Mouse (Mus musculus) limb, embryonic 11.5 days (tissue): ENCODE data around the gene Lrmp. TPM values are rescaled to one million over a fixed set of nuclear protein-coding genes. Genes with fewer than 3 reads are reported as not detected.
A peak's percentile ranks its signal among the peaks of the same experiment; 100 is the strongest.

ENCODE experiments used
- ATAC-seq: fragments of 200-750 bp; cut with Nextera tagmentation; 2 replicates; pipeline ENCODE4 v1.8.0; 2017; ENCODE audit warnings: low read depth; ENCODE audit not compliant: insufficient number of reproducible peaks, low FRiP score, low TSS enrichment
- DNase-seq: peaks from one replicate; pipeline ENCODE4 v3.0.0-alpha.2; 2015; ENCODE audit warnings: low spot score
- H3K27ac ChIP-seq: fragments of 300-500 bp; sonication (generic); replicated peaks from 2 replicates; pipeline ENCODE4 v1.5.1; 2014; ENCODE audit warnings: low read depth, mild to moderate bottlenecking, low read length
- H3K27me3 ChIP-seq: fragments of 300-500 bp; sonication (generic); 2 replicates; pipeline ENCODE4 v1.6.1; 2014; ENCODE audit warnings: mild to moderate bottlenecking, low read length, mixed read lengths; ENCODE audit not compliant: control insufficient read depth, insufficient read depth
- H3K36me3 ChIP-seq: fragments of 300-500 bp; sonication (generic); 2 replicates; pipeline ENCODE4 v1.6.1; 2014; ENCODE audit warnings: mild to moderate bottlenecking, low read length, moderate library complexity, mixed read lengths; ENCODE audit not compliant: control insufficient read depth, insufficient read depth
- H3K4me1 ChIP-seq: fragments of 300-500 bp; sonication (generic); 2 replicates; pipeline ENCODE4 v1.6.1; 2014; ENCODE audit warnings: low read length, mixed read lengths; ENCODE audit not compliant: control insufficient read depth, insufficient read depth
- H3K4me2 ChIP-seq: fragments of 300-500 bp; sonication (generic); 2 replicates; pipeline ENCODE4 v1.6.1; 2014; ENCODE audit warnings: low read depth, mild to moderate bottlenecking, moderate library complexity; ENCODE audit not compliant: severe bottlenecking
- H3K4me3 ChIP-seq: fragments of 300-500 bp; sonication (generic); 2 replicates; pipeline ENCODE4 v1.5.1; 2014; ENCODE audit warnings: low read depth, low read length
- H3K9ac ChIP-seq: fragments of 300-500 bp; sonication (generic); 2 replicates; pipeline ENCODE4 v1.6.1; 2014; ENCODE audit warnings: mild to moderate bottlenecking, low read length
- H3K9me3 ChIP-seq: fragments of 300-500 bp; sonication (generic); 2 replicates; pipeline ENCODE4 v1.6.1; 2016; ENCODE audit warnings: low read length; ENCODE audit not compliant: control insufficient read depth
- WGBS: fragments of 180-500 bp; shearing (Covaris S2); extraction: QIAGEN DNeasy Blood & Tissue Kit; methylation state at CpG from one replicate; pipeline ENCODE4 v1.1.7; 2014; 5-methylcytosine and 5-hydroxymethylcytosine counted together
- polyA plus RNA-seq: library from polyadenylated mRNA; unstranded; fragments of >200 nt; fragmentation: Nextera tagmentation; extraction: Ambion mirVana; gene quantifications from 2 replicates; pipeline ENCODE4 v1.2.1, GENCODE M21; 2014

Gene Lrmp
- polyA plus RNA-seq, 1 experiment from 2014 or later = 1.7 TPM

DNA sequence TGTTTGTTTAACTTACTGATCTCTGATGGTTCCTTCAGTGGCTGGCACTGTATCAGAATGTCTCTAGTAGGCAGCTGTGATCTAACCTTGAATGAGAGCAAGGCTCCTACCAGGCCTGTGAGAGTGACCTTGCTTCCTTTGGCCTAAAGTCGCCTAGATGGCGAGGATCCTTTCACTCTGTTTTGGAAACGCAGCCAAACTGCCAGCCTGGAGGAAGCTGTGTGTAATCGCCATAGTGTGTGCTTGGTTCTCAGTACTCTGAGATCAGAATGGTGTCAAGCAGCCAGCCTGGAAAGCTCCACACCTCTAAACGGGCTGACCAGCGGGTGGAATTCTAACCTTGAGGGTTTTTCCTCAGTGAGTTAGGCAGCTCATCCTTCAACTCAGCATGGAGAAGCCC lies 2.6 kb upstream of the Lrmp start:
- ATAC-seq (no peak), DNase-seq (no peak)
- Histone ChIP-seq H3K27me3 (no peaks in the 10 kb centered on the region), H3K27ac (no peak overlapping the region), H3K36me3 (no peaks in the 10 kb centered on the region), H3K4me1 (peaks cover 5% of the 10 kb centered on the region; the same call in 1 of the 2 replicates), H3K4me3 (no peak overlapping the region), H3K9me3 (no peaks in the 10 kb centered on the region), H3K4me2 (no peak overlapping the region), H3K9ac (no peak overlapping the region)
- WGBS = 66% methylated on average over 6 of the region's 6 CpGs

GRCm38 (mm10) chr6:145114561-145114960 lies 892 bp upstream of the Lrmp start:
- no peaks in the 10 kb centered on the region for H3K36me3 ChIP-seq
- H3K27ac ChIP-seq = no peak overlapping the region
- WGBS = 80% methylated on average over 2 of the region's 2 CpGs
- no peak overlapping the region for H3K4me2 ChIP-seq
- no peaks in the 10 kb centered on the region for H3K9me3 ChIP-seq
- H3K9ac ChIP-seq = no peak overlapping the region
- ATAC-seq = no peak
- DNase-seq = no peak
- peaks cover 5% of the 10 kb centered on the region; the same call in 1 of the 2 replicates for H3K4me1 ChIP-seq
- no peak overlapping the region for H3K4me3 ChIP-seq
- no peaks in the 10 kb centered on the region for H3K27me3 ChIP-seq

DNA sequence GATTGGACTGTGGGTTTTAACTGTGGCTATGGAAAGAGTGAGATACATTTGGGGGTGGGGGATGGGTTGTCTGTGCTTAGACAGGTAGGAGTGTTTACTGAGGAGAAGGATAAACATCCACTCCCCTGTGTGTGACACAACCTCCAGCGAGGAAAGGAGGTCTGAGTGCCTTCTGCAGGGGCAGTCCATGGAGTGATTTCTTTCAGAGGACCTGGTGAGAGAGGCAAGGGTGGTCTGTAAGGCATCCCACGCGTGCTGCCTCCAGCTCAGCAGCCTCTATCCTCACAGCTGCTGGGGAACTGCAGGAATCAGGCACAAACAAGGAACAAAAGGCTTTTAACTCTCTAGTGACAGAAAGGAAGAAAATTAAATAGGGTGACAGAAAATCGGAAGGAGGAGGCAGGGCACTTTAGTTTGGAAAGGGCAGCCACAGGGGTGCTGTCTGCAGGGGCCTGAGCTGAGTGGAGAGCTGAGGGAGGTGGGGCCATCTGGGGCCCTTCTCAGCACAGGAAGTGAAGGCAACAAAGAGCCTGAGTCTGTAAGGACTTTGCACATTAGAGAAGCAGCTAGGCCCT lies 732 bp downstream of the Lrmp start:
- peak overlapping the region; percentile 57 for H3K27ac ChIP-seq
- H3K36me3 ChIP-seq = no peaks in the 10 kb centered on the region
- peak; percentile 59 for DNase-seq
- 8% methylated on average over 4 of the region's 4 CpGs for WGBS
- H3K27me3 ChIP-seq = no peaks in the 10 kb centered on the region
- ATAC-seq = peak; percentile 72; the same call in 1 of the 2 replicates
- no peak overlapping the region for H3K4me2 ChIP-seq
- H3K4me1 ChIP-seq = peaks cover 13% of the 10 kb centered on the region
- H3K9me3 ChIP-seq = no peaks in the 10 kb centered on the region
- H3K4me3 ChIP-seq = no peak overlapping the region
- peak overlapping the region; percentile 2 for H3K9ac ChIP-seq

DNA sequence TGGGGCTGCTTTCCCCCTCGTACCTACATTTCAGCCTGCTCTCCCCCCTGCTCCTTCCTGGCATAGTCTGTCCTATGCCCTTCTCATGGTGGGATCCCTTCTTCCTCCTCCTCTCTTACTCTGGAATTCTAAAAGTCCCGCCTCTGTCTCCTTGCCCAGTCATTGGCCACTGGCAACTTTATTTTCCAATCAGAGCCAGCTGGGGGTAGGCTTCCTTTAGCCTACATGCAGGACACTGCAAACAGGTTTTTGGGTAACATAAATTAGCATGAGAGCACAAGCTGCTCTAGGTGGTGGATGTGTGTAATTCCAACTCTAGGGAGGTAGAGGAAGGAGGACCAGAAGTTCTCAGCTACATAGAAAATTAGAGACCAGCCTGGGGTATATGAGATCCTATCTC lies 4.6 kb downstream of the Lrmp start:
- H3K27me3 ChIP-seq = no peaks in the 10 kb centered on the region
- no peak overlapping the region for H3K9ac ChIP-seq
- H3K36me3 ChIP-seq = no peaks in the 10 kb centered on the region
- no peak overlapping the region for H3K4me3 ChIP-seq
- ATAC-seq = no peak
- WGBS = 68% methylated on average over 2 of the region's 2 CpGs
- no peaks in the 10 kb centered on the region for H3K9me3 ChIP-seq
- no peak for DNase-seq
- no peak overlapping the region for H3K27ac ChIP-seq
- no peak overlapping the region for H3K4me2 ChIP-seq
- peaks cover 20% of the 10 kb centered on the region for H3K4me1 ChIP-seq

GRCm38 (mm10) chr6:145120787-145121589 lies 5.5 kb downstream of the Lrmp start:
- H3K9me3 ChIP-seq = no peaks in the 10 kb centered on the region
- H3K36me3 ChIP-seq = no peaks in the 10 kb centered on the region
- H3K4me2 ChIP-seq = no peak overlapping the region
- no peak overlapping the region for H3K27ac ChIP-seq
- no peak overlapping the region for H3K4me3 ChIP-seq
- DNase-seq (no peak), ATAC-seq (no peak)
- 43% methylated on average over 18 of the region's 18 CpGs for WGBS
- peaks cover 20% of the 10 kb centered on the region for H3K4me1 ChIP-seq
- no peaks in the 10 kb centered on the region for H3K27me3 ChIP-seq
- H3K9ac ChIP-seq = no peak overlapping the region

GRCm38 (mm10) chr6:145121590-145122420 lies 6.4 kb downstream of the Lrmp start:
- Histone ChIP-seq H3K9me3 (no peaks in the 10 kb centered on the region), H3K9ac (no peak overlapping the region), H3K27me3 (no peaks in the 10 kb centered on the region), H3K4me3 (no peak overlapping the region), H3K4me2 (no peak overlapping the region), H3K36me3 (no peaks in the 10 kb centered on the region), H3K27ac (no peak overlapping the region), H3K4me1 (peaks cover 15% of the 10 kb centered on the region)
- DNase-seq (peak; percentile 30), ATAC-seq (no peak)
- WGBS = 49% methylated on average over 21 of the region's 21 CpGs

DNA sequence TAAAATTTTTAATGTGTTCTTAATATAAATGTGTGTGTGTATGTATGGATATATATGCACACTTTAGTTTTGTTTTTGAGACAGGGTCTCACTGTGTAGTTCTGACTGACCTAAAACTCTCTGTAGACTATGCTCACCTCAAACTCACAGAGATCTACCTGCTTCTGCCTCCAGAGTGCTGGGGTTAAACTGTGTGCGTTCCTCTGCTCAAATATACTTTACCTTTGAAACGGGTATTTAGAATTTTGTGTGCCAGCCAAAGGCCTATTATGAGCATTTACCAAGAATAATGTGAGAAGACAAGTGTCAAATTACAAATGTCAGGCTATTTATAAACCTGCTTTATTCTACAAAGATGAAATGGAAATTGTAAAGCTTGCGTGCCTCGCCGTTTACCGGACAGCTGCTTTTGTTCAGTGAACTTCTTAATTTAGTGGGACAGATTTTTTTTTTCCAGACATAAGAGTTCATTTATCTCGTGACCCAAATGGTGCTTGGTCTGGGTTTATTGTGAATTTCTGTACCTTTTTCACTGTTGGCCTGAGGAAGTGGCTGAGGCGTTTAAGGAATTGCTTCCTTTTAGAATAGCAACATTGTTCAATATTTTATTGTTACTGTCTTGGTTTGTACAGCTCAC lies 7.1 kb downstream of the Lrmp start:
- H3K27me3 ChIP-seq = no peaks in the 10 kb centered on the region
- WGBS = 60% methylated on average over 8 of the region's 8 CpGs
- DNase-seq = no peak

More for the DNA sequence above, 7.1 kb downstream of the Lrmp start:
- Histone ChIP-seq H3K4me1 (peaks cover 15% of the 10 kb centered on the region), H3K36me3 (no peaks in the 10 kb centered on the region), H3K27ac (no peak overlapping the region), H3K9ac (no peak overlapping the region), H3K4me3 (no peak overlapping the region), H3K4me2 (no peak overlapping the region), H3K9me3 (no peaks in the 10 kb centered on the region)
- no peak for ATAC-seq
